Mouse (Mus musculus): ENCODE measurements at regions not wholly inside any gene's neighbourhood (a gene's known extent, or its start where the extent isn't known, plus 50 kb on each side); places are given as distances from the start of the nearest gene placed in this dataset.

DNA sequence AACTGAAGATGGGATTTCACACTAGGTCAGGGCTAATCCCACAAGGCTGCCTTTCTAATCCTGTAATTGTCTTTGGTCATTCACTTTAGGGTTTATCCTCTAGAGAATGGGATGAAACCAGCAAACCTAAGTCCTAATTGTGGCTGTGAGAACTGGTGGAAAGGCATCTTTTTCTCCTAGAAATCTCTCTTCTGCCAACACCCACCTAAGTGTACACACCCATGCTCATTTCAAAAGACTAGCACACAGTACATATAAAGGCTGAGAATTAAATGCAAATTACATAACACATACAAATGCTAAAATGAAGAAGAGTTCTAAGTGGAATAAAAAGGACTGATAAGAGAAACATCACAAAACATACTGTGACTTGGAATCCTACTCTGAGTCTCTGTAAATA, 579.5 kb downstream of the Eepd1 start:
- DNase-seq, result no peak

DNA sequence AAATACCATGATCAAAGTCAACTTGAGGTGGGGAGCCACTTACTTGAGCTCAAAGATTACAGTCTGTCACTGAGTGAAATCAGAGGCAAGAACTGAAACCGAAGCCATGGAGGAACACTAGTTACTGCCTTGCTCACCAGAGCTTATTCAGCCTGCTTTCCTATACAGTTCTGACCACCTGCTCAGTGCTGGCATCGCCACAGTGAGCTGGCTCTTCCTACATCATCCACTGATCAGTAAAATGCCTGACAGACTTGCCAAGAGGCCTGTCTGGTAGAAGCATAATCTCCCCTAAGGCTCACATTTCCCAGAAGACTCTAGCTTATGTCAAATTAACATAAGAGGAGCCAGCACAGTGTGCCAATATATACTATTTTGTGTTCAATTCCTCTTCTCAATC, 595.7 kb downstream of the Eepd1 start:
- no peak for DNase-seq

DNA sequence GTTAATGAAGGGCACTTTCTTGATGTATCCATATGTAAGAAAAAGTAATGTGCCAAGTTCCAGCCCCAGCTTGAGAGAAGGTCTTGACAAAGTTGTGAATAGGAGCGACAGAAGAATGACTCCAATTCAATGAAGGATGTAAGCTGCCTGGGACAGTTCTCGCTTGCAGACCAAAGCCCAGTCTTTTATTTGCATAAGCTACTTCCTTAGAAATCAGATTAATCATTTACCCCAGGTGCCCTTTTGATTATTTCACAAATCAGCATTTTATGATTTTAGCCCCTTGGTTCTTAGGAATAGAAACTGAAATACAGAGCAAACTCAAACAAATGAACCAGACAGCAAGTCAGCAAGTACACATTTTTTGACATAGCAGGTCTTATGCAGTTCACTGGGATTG, 605.2 kb downstream of the Eepd1 start:
- no peak for DNase-seq

DNA sequence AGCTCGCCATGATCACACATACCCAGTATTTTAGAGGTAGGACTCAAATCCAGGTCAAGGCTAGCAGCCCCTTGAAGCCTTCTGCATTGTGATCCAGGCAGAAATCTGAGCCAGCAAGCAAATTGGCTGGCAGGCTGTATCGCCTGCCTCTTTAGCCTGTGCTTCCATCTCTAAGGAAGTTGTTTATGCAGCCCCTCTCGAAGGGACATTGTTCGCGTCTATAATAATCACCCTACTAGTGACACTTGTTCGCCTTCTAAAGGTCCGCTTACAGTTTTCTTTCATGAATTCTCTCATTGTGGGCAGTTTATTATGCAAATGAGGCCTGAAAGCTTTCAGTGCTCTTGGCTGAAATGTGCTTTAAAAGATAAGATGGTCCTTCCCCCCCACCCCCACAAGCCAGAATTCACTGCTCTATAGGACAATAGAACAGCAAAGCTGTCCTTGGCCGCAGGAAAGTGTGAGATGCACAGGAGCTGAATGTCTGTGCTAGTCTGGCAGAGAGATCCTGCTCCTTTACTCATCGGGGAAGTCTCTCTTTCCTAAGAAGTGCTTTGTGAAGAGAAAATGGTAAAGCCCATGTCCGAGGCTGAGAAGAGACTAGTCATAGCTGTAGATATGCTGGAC, 610.8 kb downstream of the Eepd1 start:
- no peak for DNase-seq

DNA sequence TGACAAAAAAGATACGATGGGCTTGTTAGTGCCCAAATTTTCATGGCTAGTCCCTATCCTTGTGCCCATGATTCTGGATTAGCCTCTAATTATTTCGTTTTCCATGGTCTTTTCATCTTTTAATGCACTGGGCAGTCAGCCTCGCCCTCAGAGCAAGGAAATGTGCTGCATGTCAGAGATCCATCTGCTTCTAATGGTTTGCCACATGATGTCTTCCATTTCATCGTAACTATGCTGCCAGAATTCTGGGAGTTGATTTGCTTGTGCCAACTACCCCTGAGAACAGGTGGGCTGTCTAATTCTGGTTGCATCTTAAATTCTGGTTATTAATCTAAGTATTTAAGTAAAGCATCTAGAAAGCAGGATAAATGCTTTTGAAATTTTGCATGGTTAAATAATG, 622.8 kb downstream of the Eepd1 start:
- DNase-seq, result no peak

DNA sequence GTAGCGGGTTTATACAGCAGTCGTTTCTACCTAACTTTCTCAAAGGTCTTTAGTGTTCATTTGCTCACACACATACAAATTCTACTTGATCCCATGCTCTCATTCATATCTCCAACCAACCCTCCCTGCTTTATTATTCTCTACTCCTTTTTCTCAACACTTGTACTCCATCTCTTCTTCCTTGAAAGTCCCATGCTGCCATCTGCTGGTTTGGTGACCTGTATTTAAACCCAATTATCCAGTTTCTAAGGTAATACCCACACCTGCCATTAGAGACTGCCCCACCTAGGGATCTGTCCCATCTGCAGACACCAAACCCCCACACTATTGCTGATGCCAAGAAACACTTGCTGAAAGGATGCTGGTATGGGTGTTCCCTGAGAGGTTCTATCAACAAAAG, 611.5 kb upstream of the B3gat1 start:
- peak; percentile 60 for DNase-seq

DNA sequence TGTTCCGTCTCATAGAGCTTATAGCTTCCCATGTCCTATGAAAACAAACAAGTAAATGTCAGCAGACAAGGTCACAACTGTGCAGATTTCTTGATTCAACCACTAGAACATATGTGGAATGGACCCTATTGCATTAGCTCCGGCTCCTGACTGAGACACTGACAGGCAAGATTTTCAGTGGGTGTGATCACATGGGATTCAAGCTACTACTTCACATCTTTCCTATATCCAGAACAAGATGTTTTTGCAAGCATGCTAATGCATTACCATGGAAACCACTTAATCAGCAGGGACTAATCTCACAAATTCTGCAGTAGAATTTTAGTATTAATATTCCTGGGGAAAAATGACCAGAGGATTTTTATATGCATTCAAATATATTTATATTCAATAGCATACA, 598.9 kb upstream of the B3gat1 start:
- no peak for DNase-seq

All from lung, postnatal 14 days (tissue).